In the genomic region with DNA sequence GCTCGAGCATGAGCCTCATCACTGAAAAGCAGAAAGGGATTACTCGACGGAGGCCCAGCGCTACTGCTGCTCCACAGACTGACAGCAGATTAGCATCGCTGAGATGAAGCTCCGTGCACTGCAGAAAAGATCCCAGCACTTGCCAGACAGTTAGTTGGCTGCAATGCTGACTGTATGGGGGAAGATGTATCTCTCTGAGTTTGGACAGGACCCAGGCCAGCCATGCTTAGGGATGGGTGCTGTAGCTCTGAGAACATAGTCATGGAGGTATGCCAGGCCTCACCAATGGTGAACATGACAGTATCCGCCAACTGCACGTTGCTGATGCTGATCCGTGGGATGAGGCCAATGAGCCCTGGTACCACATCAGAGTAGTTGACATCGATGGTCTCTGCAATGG, we compare ENCODE assay signal across 22 mouse cellular contexts. TPM values are rescaled to one million over a fixed set of nuclear protein-coding genes. Genes with fewer than 3 reads are reported as not detected.
DNase-seq lines count a peak whose midpoint lies in the region; ATAC-seq and TF ChIP-seq lines count a peak whose summit lies in the region.
"Had no signal": no experiment of that assay in that cellular context is flagged by ENCODE, and none has a peak within 500 bp of the region (broad histone marks: within the 10 kb centered on the region; RNA-seq: fewer than 3 reads in every experiment).

No protein-coding gene starts in this region.

- TF ChIP-seq CTCF in forebrain, postnatal 0 days (IDR thresholded peaks at IDR 0.05; ENCODE audit: low read depth), result no peak
- no peak for TF ChIP-seq CTCF in layer of hippocampus, adult 2 months (conservative IDR thresholded peaks at IDR 0.05)

- no peak overlapping the region for H3K9ac ChIP-seq in forebrain, postnatal 0 days
- H3K9ac ChIP-seq in forebrain, embryonic 11.5 days (ENCODE audit: low read length), result no peak overlapping the region
- H3K9ac ChIP-seq: hindbrain, embryonic 13.5 days; kidney, embryonic 15.5 days; liver, embryonic 13.5 days had no signal

- H3K36me3 ChIP-seq in forebrain, postnatal 0 days (ENCODE audit: insufficient read depth), result peaks cover 63% of the 10 kb centered on the region
- H3K36me3 ChIP-seq in forebrain, embryonic 11.5 days (ENCODE audit: control insufficient read depth, insufficient read depth, low read length), result peaks cover 23% of the 10 kb centered on the region

- WGBS in forebrain, postnatal 0 days, result 73% methylated on average over 10 of the region's 10 CpGs
- WGBS in forebrain, embryonic 11.5 days, result 91% methylated on average over 10 of the region's 10 CpGs

- no peak overlapping the region for H3K4me3 ChIP-seq in forebrain, postnatal 0 days (ENCODE audit: low read depth, low read length)
- no peak overlapping the region for H3K4me3 ChIP-seq in forebrain, embryonic 11.5 days (ENCODE audit: low read depth, low read length)
- H3K4me3 ChIP-seq in layer of hippocampus, adult 2 months, result no peak overlapping the region
- H3K4me3 ChIP-seq: embryonic facial prominence, embryonic 10.5 days; heart, adult 2 months; hindbrain, embryonic 13.5 days; kidney, embryonic 15.5 days; liver, embryonic 13.5 days had no signal

- no peaks in the 10 kb centered on the region for H3K27me3 ChIP-seq in forebrain, postnatal 0 days (ENCODE audit: insufficient read depth, low read length)
- no peaks in the 10 kb centered on the region for H3K27me3 ChIP-seq in forebrain, embryonic 11.5 days (ENCODE audit: control insufficient read depth, insufficient read depth, low read length)
- H3K27me3 ChIP-seq: hindbrain, embryonic 13.5 days; kidney, embryonic 15.5 days; liver, embryonic 13.5 days had no signal

- H3K9me3 ChIP-seq in forebrain, postnatal 0 days (ENCODE audit: low read length), result no peaks in the 10 kb centered on the region
- no peaks in the 10 kb centered on the region for H3K9me3 ChIP-seq in forebrain, embryonic 11.5 days (ENCODE audit: control insufficient read depth, low read length)
- H3K9me3 ChIP-seq: embryonic facial prominence, embryonic 10.5 days; hindbrain, embryonic 13.5 days; kidney, embryonic 15.5 days; liver, embryonic 13.5 days had no signal

- peak; percentile 65 for ATAC-seq in forebrain, postnatal 0 days
- ATAC-seq in forebrain, embryonic 11.5 days (replicated peaks; ENCODE audit: low FRiP score), result no peak

- H3K4me2 ChIP-seq in forebrain, postnatal 0 days (ENCODE audit: low read depth), result no peak overlapping the region
- H3K4me2 ChIP-seq in forebrain, embryonic 11.5 days (ENCODE audit: low read depth, low read length, severe bottlenecking), result no peak overlapping the region
- H3K4me2 ChIP-seq: hindbrain, embryonic 13.5 days; kidney, embryonic 15.5 days; liver, embryonic 13.5 days; midbrain, embryonic 11.5 days had no signal

- no peak overlapping the region for H3K27ac ChIP-seq in forebrain, postnatal 0 days (ENCODE audit: low read depth, low read length)
- H3K27ac ChIP-seq in forebrain, embryonic 11.5 days (ENCODE audit: low read depth, low read length), result no peak overlapping the region
- peak overlapping the region; percentile 79 for H3K27ac ChIP-seq in layer of hippocampus, adult 2 months
- H3K27ac ChIP-seq: embryonic facial prominence, embryonic 10.5 days; heart, adult 2 months; hindbrain, embryonic 13.5 days; kidney, embryonic 15.5 days; liver, embryonic 13.5 days had no signal

- H3K4me1 ChIP-seq in forebrain, postnatal 0 days (ENCODE audit: insufficient read depth), result peaks cover 15% of the 10 kb centered on the region
- H3K4me1 ChIP-seq in forebrain, embryonic 11.5 days (replicated peaks; ENCODE audit: control insufficient read depth, insufficient read depth, low read length), result peaks cover 3% of the 10 kb centered on the region; the same call in 1 of the 2 replicates

- DNase-seq in forebrain, postnatal 0 days, result no peak
- DNase-seq in forebrain, embryonic 11.5 days (ENCODE audit: low spot score), result no peak
- DNase-seq in layer of hippocampus, adult 2 months (ENCODE audit: low spot score in 2 of 2), result peak in 1 of 2 experiments; percentile 67
- no peak for DNase-seq in layer of hippocampus, postnatal 14 days (ENCODE audit: low spot score in 2 of 2)
- DNase-seq in right cerebral cortex, postnatal 10 days (ENCODE audit: low spot score in 2 of 2), result peak; percentile 63 to 74
- DNase-seq in right cerebral cortex, postnatal 4 days, result no peak
- no peak for DNase-seq in spleen, postnatal 14 days (ENCODE audit: low spot score in 2 of 2)
- DNase-seq: adrenal gland, adult 2 months; gastrocnemius, postnatal 36 days; heart, adult 2 months; kidney, adult 11 months; kidney, postnatal 4 days; liver, embryonic 13.5 days; lung, adult 2 months; lung, postnatal 14 days; thymus, adult 2 months; thymus, postnatal 4 days had no signal

RNA-seq across cellular contexts. Expression of a gene that starts 10.7 kb away (rescaled TPM):
- 37.9 and 42.9 TPM in 2 replicates for total RNA-seq in forebrain, postnatal 0 days (2014; rRNA removed)
- 58.1 and 61.8 TPM in 2 replicates for polyA plus RNA-seq in forebrain, postnatal 0 days (2015; fragmentation: Nextera tagmentation; extraction: Ambion mirVana)
- 62.0 and 64.6 TPM in 2 replicates for polyA plus RNA-seq in forebrain, embryonic 11.5 days (2014; fragmentation: Nextera tagmentation; extraction: Ambion mirVana)
- 100 to 1,000 TPM; 133 to 138 TPM for total RNA-seq in layer of hippocampus, adult 2 months (2021)
- total RNA-seq in layer of hippocampus, postnatal 14 days (2021), result 100 to 1,000 TPM; 124 to 131 TPM

RNA-seq across cellular contexts. Expression of a gene that starts 12.3 kb away (rescaled TPM):
- total RNA-seq in forebrain, postnatal 0 days (2014; rRNA removed), result 21.6 and 22.3 TPM in 2 replicates
- polyA plus RNA-seq in forebrain, postnatal 0 days (2015; fragmentation: Nextera tagmentation; extraction: Ambion mirVana), result 16.7 and 17.4 TPM in 2 replicates
- polyA plus RNA-seq in forebrain, embryonic 11.5 days (2014; fragmentation: Nextera tagmentation; extraction: Ambion mirVana), result 28.4 and 32.4 TPM in 2 replicates
- total RNA-seq in layer of hippocampus, adult 2 months (2021), result 10 to 100 TPM; 10.1 to 12.1 TPM
- 10 to 100 TPM; 10.0 to 10.2 TPM for total RNA-seq in layer of hippocampus, postnatal 14 days (2021)

RNA-seq across cellular contexts. Expression of a gene that starts 17.0 kb away (rescaled TPM):
- 557 and 600 TPM in 2 replicates for total RNA-seq in forebrain, postnatal 0 days (2014; rRNA removed)
- polyA plus RNA-seq in forebrain, postnatal 0 days (2015; fragmentation: Nextera tagmentation; extraction: Ambion mirVana), result 599 and 626 TPM in 2 replicates
- 187 and 195 TPM in 2 replicates for polyA plus RNA-seq in forebrain, embryonic 11.5 days (2014; fragmentation: Nextera tagmentation; extraction: Ambion mirVana)
- 100 to 1,000 TPM; 411 to 424 TPM for total RNA-seq in layer of hippocampus, adult 2 months (2021)
- total RNA-seq in layer of hippocampus, postnatal 14 days (2021), result 100 to 1,000 TPM; 433 TPM

RNA-seq across cellular contexts. Expression of a gene that starts 20.8 kb away (rescaled TPM):
- total RNA-seq in forebrain, postnatal 0 days (2014; rRNA removed), result 179 and 192 TPM in 2 replicates
- 89.0 and 90.6 TPM in 2 replicates for polyA plus RNA-seq in forebrain, postnatal 0 days (2015; fragmentation: Nextera tagmentation; extraction: Ambion mirVana)
- 31.3 and 34.5 TPM in 2 replicates for polyA plus RNA-seq in forebrain, embryonic 11.5 days (2014; fragmentation: Nextera tagmentation; extraction: Ambion mirVana)
- 10 to 100 TPM; 58.6 to 61.3 TPM for total RNA-seq in layer of hippocampus, adult 2 months (2021)
- 10 to 100 TPM; 94.4 to 99.7 TPM for total RNA-seq in layer of hippocampus, postnatal 14 days (2021)

RNA-seq across cellular contexts. Expression of a gene that starts 25.5 kb away (rescaled TPM):
- 0.62 and 1.0 TPM in 2 replicates for total RNA-seq in forebrain, postnatal 0 days (2014; rRNA removed)
- 0.42 and 0.54 TPM in 2 replicates for polyA plus RNA-seq in forebrain, postnatal 0 days (2015; fragmentation: Nextera tagmentation; extraction: Ambion mirVana)
- polyA plus RNA-seq in forebrain, embryonic 11.5 days (2014; fragmentation: Nextera tagmentation; extraction: Ambion mirVana), result 0.43 and 1.2 TPM in 2 replicates
- total RNA-seq in layer of hippocampus, adult 2 months (2021), result 1 to 10 TPM; 1.8 to 1.9 TPM
- 1 to 10 TPM; 1.8 to 2.0 TPM for total RNA-seq in layer of hippocampus, postnatal 14 days (2021)
- total RNA-seq: heart, adult 2 months; megakaryocyte progenitor cell, adult 5-6 weeks had no signal

Comparison
In these comparisons a context has a peak if more than half of its experiments do, and no peak if none do; other contexts are left out.
1. DNase-seq: peak in right cerebral cortex, postnatal 10 days (2 of 2); none in forebrain, postnatal 0 days (single experiment), forebrain, embryonic 11.5 days (single experiment), layer of hippocampus, postnatal 14 days (0 of 2), right cerebral cortex, postnatal 4 days (single experiment) and spleen, postnatal 14 days (0 of 2).